Comparison of ENCODE assay signal across 17 mouse cellular contexts in the genomic region with DNA sequence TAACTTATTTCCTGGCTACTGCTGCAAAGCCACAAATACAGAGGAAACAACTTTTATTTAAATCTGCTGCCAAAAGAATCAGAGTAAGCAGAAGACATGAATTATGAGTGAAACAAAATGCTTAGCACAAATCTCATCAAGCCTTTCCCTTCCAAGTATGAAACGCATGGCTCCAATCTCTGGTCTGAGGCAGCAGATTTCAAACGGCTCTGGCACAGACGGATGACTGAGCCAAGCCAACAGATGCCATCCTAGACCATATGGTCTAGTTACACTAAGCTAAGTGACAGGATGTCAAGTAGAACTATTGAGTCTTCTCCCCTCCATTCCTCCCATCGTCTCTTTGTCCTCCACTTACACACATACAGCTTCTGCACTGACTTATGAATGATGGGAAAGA.
DNase-seq lines count a peak whose midpoint lies in the region; ATAC-seq and TF ChIP-seq lines count a peak whose summit lies in the region.
"Had no signal": no experiment of that assay in that cellular context is flagged by ENCODE, and none has a peak within 500 bp of the region (broad histone marks: within the 10 kb centered on the region; RNA-seq: fewer than 3 reads in every experiment).

No protein-coding gene starts in this region.

- H3K9ac ChIP-seq in midbrain, postnatal 0 days (replicated peaks; ENCODE audit: low read length, poor library complexity, severe bottlenecking): no peak overlapping the region
- no peak overlapping the region for H3K9ac ChIP-seq in midbrain, embryonic 15.5 days
- no peak overlapping the region for H3K9ac ChIP-seq in forebrain, embryonic 16.5 days (replicated peaks; ENCODE audit: low read depth, low read length)
- H3K9ac ChIP-seq: heart, embryonic 15.5 days; intestine, embryonic 15.5 days; limb, embryonic 15.5 days; midbrain, embryonic 13.5 days had no signal

- H3K9me3 ChIP-seq in midbrain, postnatal 0 days (ENCODE audit: low read length): no peaks in the 10 kb centered on the region
- H3K9me3 ChIP-seq in midbrain, embryonic 15.5 days: no peaks in the 10 kb centered on the region
- no peaks in the 10 kb centered on the region for H3K9me3 ChIP-seq in forebrain, embryonic 16.5 days (ENCODE audit: control insufficient read depth, low read length)
- H3K9me3 ChIP-seq: heart, embryonic 15.5 days; intestine, embryonic 15.5 days; limb, embryonic 15.5 days; midbrain, embryonic 13.5 days had no signal

- TF ChIP-seq CTCF in midbrain, postnatal 0 days (IDR thresholded peaks at IDR 0.05): no peak

- no peaks in the 10 kb centered on the region for H3K36me3 ChIP-seq in midbrain, postnatal 0 days (ENCODE audit: insufficient read depth, low read length)
- H3K36me3 ChIP-seq in midbrain, embryonic 15.5 days (replicated peaks): no peaks in the 10 kb centered on the region
- no peaks in the 10 kb centered on the region for H3K36me3 ChIP-seq in forebrain, embryonic 16.5 days (ENCODE audit: control insufficient read depth, insufficient read depth)
- H3K36me3 ChIP-seq: heart, embryonic 15.5 days; intestine, embryonic 15.5 days; limb, embryonic 15.5 days; midbrain, embryonic 13.5 days had no signal

- no peaks in the 10 kb centered on the region for H3K4me1 ChIP-seq in midbrain, postnatal 0 days (ENCODE audit: insufficient read depth, low read length)
- H3K4me1 ChIP-seq in midbrain, embryonic 15.5 days: peaks cover 5% of the 10 kb centered on the region; the same call in 1 of the 2 replicates
- peaks cover 18% of the 10 kb centered on the region for H3K4me1 ChIP-seq in forebrain, embryonic 16.5 days (replicated peaks; ENCODE audit: control insufficient read depth, insufficient read depth, low read length)
- H3K4me1 ChIP-seq: heart, embryonic 15.5 days; intestine, embryonic 15.5 days; limb, embryonic 15.5 days had no signal

- no peak overlapping the region for H3K27ac ChIP-seq in midbrain, postnatal 0 days (ENCODE audit: low read depth, low read length)
- no peak overlapping the region for H3K27ac ChIP-seq in midbrain, embryonic 15.5 days
- peak overlapping the region; percentile 42; the same call in 1 of the 2 replicates for H3K27ac ChIP-seq in forebrain, embryonic 16.5 days (ENCODE audit: low read length)
- H3K27ac ChIP-seq: heart, embryonic 15.5 days; intestine, embryonic 15.5 days; limb, embryonic 15.5 days; macrophage; midbrain, embryonic 13.5 days had no signal

- peak; percentile 96 for ATAC-seq in frontal cortex, adult (ENCODE audit: low TSS enrichment)
- ATAC-seq in midbrain, postnatal 0 days (ENCODE audit: low FRiP score): no peak
- ATAC-seq in midbrain, embryonic 15.5 days (replicated peaks): no peak
- peak; percentile 87 for ATAC-seq in forebrain, embryonic 16.5 days
- ATAC-seq in erythroblast, adult 5-6 weeks (replicated peaks; ENCODE audit: low FRiP score, poor library complexity, severe bottlenecking): no peak
- ATAC-seq: intestine, embryonic 15.5 days; midbrain, embryonic 13.5 days had no signal

- WGBS in midbrain, postnatal 0 days: 75% methylated on average over 4 of the region's 4 CpGs
- 61% methylated on average over 4 of the region's 4 CpGs for WGBS in midbrain, embryonic 15.5 days
- 49% methylated on average over 4 of the region's 4 CpGs for WGBS in forebrain, embryonic 16.5 days

- H3K27me3 ChIP-seq in midbrain, postnatal 0 days (ENCODE audit: insufficient read depth, low read length): no peaks in the 10 kb centered on the region
- no peaks in the 10 kb centered on the region for H3K27me3 ChIP-seq in midbrain, embryonic 15.5 days (replicated peaks)
- no peaks in the 10 kb centered on the region for H3K27me3 ChIP-seq in forebrain, embryonic 16.5 days (replicated peaks; ENCODE audit: control insufficient read depth, insufficient read depth, low read length)
- H3K27me3 ChIP-seq: heart, embryonic 15.5 days; intestine, embryonic 15.5 days; limb, embryonic 15.5 days; midbrain, embryonic 13.5 days had no signal

- H3K4me2 ChIP-seq in midbrain, postnatal 0 days (ENCODE audit: low read depth, low read length, poor library complexity, severe bottlenecking): no peak overlapping the region
- no peak overlapping the region for H3K4me2 ChIP-seq in midbrain, embryonic 15.5 days
- no peak overlapping the region for H3K4me2 ChIP-seq in forebrain, embryonic 16.5 days (ENCODE audit: low read length)
- H3K4me2 ChIP-seq: heart, embryonic 15.5 days; intestine, embryonic 15.5 days; limb, embryonic 15.5 days; midbrain, embryonic 13.5 days had no signal

- no peak for DNase-seq in frontal cortex, postnatal 10 days (ENCODE audit: low spot score in 2 of 2)
- DNase-seq in midbrain, postnatal 0 days (ENCODE audit: low spot score): peak; percentile 85
- peak; percentile 51 to 65 for DNase-seq in cerebellum, adult 18-20 months
- DNase-seq in spleen, adult 12 weeks (ENCODE audit: low spot score): no peak
- DNase-seq: B cell, adult 2 months; kidney, postnatal 36 days; lung, adult 18-20 months; right cerebral cortex, adult 18-20 months had no signal

- H3K4me3 ChIP-seq in midbrain, postnatal 0 days (ENCODE audit: low read depth, low read length): no peak overlapping the region
- no peak overlapping the region for H3K4me3 ChIP-seq in midbrain, embryonic 15.5 days
- H3K4me3 ChIP-seq in forebrain, embryonic 16.5 days (replicated peaks; ENCODE audit: low read length): no peak overlapping the region
- H3K4me3 ChIP-seq: heart, embryonic 15.5 days; intestine, embryonic 15.5 days; limb, embryonic 15.5 days; midbrain, embryonic 13.5 days had no signal

Comparison
In these comparisons a context has a peak if more than half of its experiments do, and no peak if none do; other contexts are left out.
1. ATAC-seq: peak in frontal cortex, adult (single experiment) and forebrain, embryonic 16.5 days (single experiment); none in midbrain, postnatal 0 days (single experiment), midbrain, embryonic 15.5 days (single experiment) and erythroblast, adult 5-6 weeks (single experiment).
2. DNase-seq: peak in midbrain, postnatal 0 days (single experiment) and cerebellum, adult 18-20 months (2 of 2); none in frontal cortex, postnatal 10 days (0 of 2) and spleen, adult 12 weeks (single experiment).